Mouse (Mus musculus): ENCODE results near the gene Rnase2a.
"Not testable (repeated sequence)": the region's sequence is repeated elsewhere in the genome, so short reads cannot be mapped to it uniquely, and the experiment has no call there.

GRCm38 (mm10) chr14:51220075-51220474 is 35.8 kb downstream of the Rnase2a start:
- not testable (repeated sequence) for TF ChIP-seq CTCF (IDR thresholded peaks at IDR 0.05; ENCODE audit: borderline replicate concordance, insufficient read depth, low read length); POLR2A (IDR thresholded peaks at IDR 0.05; ENCODE audit: low read depth, low read length)

Data from embryonic fibroblast, embryonic 13.5 days (primary cell).